Mouse (Mus musculus): ENCODE measurements at regions not wholly inside any gene's neighbourhood (a gene's known extent, or its start where the extent isn't known, plus 50 kb on each side); places are given as distances from the start of the nearest gene placed in this dataset.
A peak's percentile ranks its signal among the peaks of the same experiment; 100 is the strongest.
"Not testable (repeated sequence)": the region's sequence is repeated elsewhere in the genome, so short reads cannot be mapped to it uniquely, and the experiment has no call there.

- intact Hi-C loops (cut with DNase I; ENCODE audit: low total_unique reads), result no loop called here
- no peak for DNase-seq
Measured at GRCm38 (mm10) chr15:24486235-24486634, 927.3 kb downstream of the Basp1 start.

DNA sequence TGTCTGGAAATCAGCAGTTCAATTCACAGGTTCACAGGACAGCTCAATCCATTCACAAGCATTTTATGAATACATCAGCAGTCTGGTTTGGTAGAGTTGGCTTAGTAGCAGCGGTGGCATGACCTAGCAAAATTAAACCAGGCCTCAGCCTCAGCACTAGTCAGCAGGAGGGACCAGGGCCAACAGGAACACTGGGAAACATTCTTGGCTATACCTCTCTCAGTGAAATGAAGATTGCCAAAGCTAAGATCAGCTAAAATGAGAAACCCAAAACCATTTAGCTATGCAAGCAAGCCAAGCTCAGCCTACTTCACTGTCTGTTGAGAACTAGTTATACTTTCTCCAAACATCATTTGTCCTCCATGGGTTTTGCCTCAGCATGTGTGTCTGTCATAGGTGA lies 945.3 kb downstream of the Basp1 start:
- intact Hi-C loops (cut with DNase I; ENCODE audit: low total_unique reads), result no loop called here
- peak; percentile 5 for DNase-seq

DNA sequence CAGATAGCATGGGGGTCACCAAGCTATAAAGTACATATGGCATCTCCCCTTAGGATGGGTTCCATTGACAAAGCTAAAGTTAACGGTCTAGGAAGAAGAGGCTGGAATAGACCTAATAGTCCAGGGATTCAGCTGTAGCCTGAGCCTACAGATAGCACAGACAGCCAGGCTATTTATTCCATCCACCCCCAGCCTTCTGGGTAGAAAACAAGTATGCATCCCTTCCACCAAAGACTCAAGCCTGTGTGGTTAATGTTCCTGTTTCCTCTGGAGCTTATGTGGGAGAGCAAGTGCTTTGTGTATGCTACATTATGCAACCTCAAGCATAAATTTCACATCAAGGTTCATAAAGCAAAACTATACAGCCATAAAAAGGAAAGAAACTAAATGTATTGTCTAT lies 955.8 kb downstream of the Basp1 start:
- intact Hi-C loops (cut with DNase I; ENCODE audit: low total_unique reads), result no loop called here
- no peak for DNase-seq

- no peak for DNase-seq
- intact Hi-C loops (cut with DNase I; ENCODE audit: low total_unique reads), result no loop called here
Measured at GRCm38 (mm10) chr15:24433083-24433482, 980.5 kb downstream of the Basp1 start.

DNA sequence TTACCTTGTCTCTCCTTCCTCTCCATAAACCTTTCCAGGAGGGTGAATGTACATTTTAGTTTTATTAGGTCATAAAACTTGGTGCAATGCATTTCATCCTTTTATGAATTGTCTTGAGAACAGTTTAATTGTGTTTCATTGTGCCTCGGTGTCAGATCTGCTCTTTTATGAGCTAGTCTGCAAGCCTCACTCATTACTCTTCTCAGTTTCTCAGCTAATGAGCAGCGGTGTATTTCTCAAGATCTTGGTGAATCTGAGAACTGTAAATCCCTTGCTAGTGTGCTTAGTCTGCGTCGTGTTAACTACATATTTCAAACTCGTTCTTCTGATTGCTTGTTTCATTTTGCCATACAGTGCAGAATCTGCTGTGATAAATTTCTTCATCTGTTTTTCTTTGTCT lies 984.4 kb downstream of the Basp1 start:
- DNase-seq, result no peak
- intact Hi-C loops (cut with DNase I; ENCODE audit: low total_unique reads), result no loop called here

- no peak for DNase-seq
- intact Hi-C loops (cut with DNase I; ENCODE audit: low total_unique reads), result no loop called here
Measured at GRCm38 (mm10) chr15:24422333-24422942, 991.1 kb downstream of the Basp1 start.

DNA sequence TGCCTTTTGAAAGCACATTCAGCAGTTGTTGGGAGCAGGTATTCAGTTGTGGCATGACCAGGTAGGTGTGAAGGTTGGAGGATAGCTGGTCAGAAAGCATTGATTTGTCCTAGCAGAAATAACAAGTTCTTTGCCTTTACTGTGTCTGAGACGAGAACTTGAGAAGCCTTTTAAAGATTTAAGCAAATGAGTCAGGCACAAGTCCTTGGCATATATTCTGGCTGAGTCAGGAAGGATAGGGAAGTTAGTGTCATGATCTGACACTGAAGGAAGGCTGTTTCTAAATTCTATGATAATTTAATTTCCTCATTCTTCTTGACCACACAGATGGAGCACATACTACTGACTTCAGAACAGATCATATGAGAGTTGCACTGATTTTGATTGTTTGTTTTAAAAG lies 993.8 kb downstream of the Basp1 start:
- intact Hi-C loops (cut with DNase I; ENCODE audit: low total_unique reads), result no loop called here
- no peak for DNase-seq

DNA sequence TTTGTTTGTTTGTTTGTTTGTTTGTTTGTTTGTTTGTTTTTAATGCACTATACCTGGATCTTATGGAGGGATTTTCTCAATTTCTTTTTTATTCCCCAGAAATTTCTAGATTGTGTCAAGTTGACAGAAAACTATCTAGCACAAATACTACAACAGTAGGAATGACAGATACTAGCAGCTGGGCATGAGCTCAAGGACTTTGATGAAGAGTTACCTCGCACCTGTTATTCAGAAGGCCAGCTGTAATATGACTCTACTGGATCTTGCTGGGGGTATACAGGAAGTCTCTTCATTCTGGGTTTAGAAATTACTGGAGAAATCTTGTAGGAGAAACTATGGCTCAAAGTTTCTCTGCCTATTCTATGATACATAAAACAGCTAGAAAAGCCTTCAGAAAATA lies 994.4 kb downstream of the Basp1 start:
- intact Hi-C loops (cut with DNase I; ENCODE audit: low total_unique reads), result no loop called here
- no peak for DNase-seq

GRCm38 (mm10) chr15:24407691-24408090 lies 1005.9 kb downstream of the Basp1 start:
- DNase-seq, result no peak
- intact Hi-C loops (cut with DNase I; ENCODE audit: low total_unique reads), result no loop called here

- intact Hi-C loops (cut with DNase I; ENCODE audit: low total_unique reads), result no loop called here
- DNase-seq, result no peak
Measured at GRCm38 (mm10) chr15:24405305-24405704, 1008.3 kb downstream of the Basp1 start.

- no peak for DNase-seq
- intact Hi-C loops (cut with DNase I; ENCODE audit: low total_unique reads), result no loop called here
Measured at GRCm38 (mm10) chr15:24400088-24400487, 1013.5 kb downstream of the Basp1 start.

DNA sequence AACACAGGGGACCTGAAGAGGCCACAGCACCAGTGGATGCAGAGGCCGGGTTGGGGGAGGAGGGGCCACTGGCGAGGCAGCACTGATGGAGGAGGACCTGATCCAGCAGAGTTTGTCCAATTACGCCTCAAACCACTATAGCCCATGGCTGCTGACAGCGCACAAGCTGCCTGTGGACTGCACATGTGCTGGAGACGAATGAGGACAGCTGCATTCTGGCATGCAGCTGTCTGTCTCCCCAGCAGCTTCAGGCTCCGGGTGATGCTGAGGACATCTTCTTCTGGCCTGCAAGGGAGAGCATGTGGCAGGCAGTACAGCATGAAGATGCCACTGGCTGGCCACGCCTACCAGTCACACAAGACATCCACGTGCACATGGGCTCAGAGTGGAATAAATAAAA lies 1055.2 kb downstream of the Basp1 start:
- DNase-seq, result no peak

GRCm38 (mm10) chr15:24348975-24349560 lies 1064.5 kb downstream of the Basp1 start:
- intact Hi-C loops (cut with DNase I; ENCODE audit: low total_unique reads), result no loop called here
- no peak for DNase-seq

More for the DNA sequence above, 1055.2 kb downstream of the Basp1 start:
- intact Hi-C loops (cut with DNase I; ENCODE audit: low total_unique reads), result no loop called here

- intact Hi-C loops (cut with DNase I; ENCODE audit: low total_unique reads); DNase-seq: not testable (repeated sequence)
Measured at GRCm38 (mm10) chr15:24335876-24336275, 1077.7 kb downstream of the Basp1 start.

DNA sequence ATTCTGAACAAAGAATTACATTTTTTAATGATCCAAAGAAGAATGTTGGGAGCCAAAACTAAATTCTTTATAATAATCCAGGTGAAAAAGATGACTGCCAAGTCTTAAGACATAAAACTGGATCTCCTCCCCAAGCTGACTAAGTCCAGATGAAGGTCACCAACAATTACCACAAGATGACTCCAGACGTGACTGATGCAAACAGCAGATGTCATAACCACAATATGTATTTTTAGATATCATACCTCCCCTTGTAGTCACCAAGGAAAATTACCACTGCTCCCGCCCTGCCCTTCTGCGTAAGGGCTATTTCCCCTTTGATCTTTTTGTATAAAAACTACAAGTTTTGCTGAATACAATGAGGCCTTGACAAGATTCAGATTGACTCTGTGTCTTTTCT lies 1110.4 kb downstream of the Basp1 start:
- DNase-seq; intact Hi-C loops (cut with DNase I; ENCODE audit: low total_unique reads): not testable (repeated sequence)

DNA sequence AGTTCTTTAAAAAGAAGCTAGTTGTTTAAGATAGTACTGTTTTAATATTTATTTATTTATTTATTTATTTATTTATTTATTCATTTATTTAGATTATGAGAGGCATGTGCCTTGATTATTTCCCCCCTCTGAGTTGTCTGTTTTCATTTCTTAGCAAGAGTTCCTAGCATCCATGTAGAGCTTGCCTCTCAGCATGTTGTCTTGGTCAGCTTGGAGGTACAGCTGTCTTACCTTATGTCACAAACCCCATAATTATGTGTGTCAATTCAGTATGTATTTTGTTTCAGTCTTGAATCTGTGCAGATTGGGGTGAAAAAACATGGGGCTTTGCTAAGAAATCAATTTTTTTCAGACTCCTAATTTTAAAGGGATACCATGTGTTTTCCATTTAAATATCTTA lies 1116.3 kb downstream of the Basp1 start:
- DNase-seq, result no peak
- intact Hi-C loops (cut with DNase I; ENCODE audit: low total_unique reads), result no loop called here

- intact Hi-C loops (cut with DNase I; ENCODE audit: low total_unique reads), result no loop called here
- no peak for DNase-seq
Measured at GRCm38 (mm10) chr15:24296798-24297197, 1116.8 kb downstream of the Basp1 start.

GRCm38 (mm10) chr15:24275100-24275499 lies 1138.5 kb downstream of the Basp1 start:
- DNase-seq, result no peak
- intact Hi-C loops (cut with DNase I; ENCODE audit: low total_unique reads), result no loop called here

GRCm38 (mm10) chr15:24267360-24267759 lies 1146.2 kb downstream of the Basp1 start:
- no peak for DNase-seq

More at GRCm38 (mm10) chr15:24267360-24267759, 1146.2 kb downstream of the Basp1 start:
- intact Hi-C loops (cut with DNase I; ENCODE audit: low total_unique reads), result no loop called here

Measured in gastrocnemius, postnatal 14 days (tissue).